Mouse (Mus musculus): ENCODE measurements around the gene Ccp110.

Gene Ccp110

GRCm38 (mm10) chr7:118712228-118713173 lies at the start of gene Ccp110:
Gene Ccp110 (plus strand): TSS chr7:118712552.
- DNase-seq (ENCODE audit: extremely low read depth, low read depth), result peak; percentile 96

DNA sequence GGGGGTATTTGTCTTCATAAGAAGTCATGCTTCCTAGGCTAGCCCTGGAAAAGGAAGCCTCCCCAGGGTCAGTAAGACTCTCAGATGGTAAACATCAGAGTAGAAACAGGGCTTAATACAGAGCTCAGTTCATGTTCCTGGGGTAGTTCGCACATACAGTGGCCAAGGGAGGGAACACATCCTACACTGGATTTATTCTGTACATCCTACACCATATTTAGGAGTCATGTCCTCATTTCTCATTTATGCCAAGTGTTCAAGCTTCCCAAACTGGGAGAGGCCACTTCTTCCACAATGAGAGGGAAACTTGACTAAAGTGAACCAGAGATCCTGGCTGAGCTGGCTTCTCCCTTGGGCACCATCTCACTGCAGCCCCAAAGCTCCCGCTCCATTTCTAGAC lies 44.6 kb upstream of the Ccp110 start:
- DNase-seq (ENCODE audit: extremely low read depth, low read depth), result no peak

GRCm38 (mm10) chr7:118670142-118670541 lies 42.2 kb upstream of the Ccp110 start:
- DNase-seq (ENCODE audit: extremely low read depth, low read depth), result no peak

DNA sequence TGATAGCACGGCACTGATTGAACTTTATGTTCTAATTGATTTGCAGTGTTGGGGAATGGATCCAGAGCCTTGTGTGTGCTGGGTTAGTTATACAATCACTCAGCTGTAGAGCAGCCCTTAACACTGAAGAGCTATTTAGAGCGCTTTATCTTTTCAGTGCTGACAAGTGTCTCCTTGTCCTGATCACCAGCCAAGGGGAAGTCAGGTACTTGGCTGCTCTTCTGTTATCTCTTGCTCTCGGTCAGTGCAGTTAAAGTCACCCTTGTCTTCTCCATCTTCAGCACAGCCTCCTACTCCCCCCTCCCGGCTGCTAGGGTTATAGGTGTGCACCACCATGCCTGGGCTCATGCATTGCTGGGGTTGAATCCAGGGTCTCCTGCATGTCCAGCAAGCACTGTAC lies 35.5 kb upstream of the Ccp110 start:
- DNase-seq (ENCODE audit: extremely low read depth, low read depth), result no peak

DNA sequence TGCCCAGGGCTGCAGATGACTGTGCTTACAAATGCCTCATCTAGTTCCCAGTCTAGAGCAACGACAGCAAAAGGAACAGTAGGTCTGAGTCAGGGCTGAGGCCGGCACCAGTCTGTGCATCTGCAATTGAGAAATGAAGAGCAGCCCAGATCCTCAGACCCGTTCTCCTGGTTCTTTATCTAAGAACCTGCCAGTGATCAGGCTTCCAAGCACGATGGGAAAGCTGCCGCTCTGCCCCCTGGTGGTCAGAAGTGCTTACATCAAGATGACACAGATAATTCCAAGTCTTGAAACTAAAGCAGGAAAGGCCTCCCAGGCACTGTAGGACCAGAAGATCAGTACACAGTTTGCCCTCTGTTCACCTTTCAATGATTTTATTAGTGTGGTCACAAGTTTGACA lies 24.2 kb upstream of the Ccp110 start:
- DNase-seq (ENCODE audit: extremely low read depth, low read depth), result peak; percentile 22

DNA sequence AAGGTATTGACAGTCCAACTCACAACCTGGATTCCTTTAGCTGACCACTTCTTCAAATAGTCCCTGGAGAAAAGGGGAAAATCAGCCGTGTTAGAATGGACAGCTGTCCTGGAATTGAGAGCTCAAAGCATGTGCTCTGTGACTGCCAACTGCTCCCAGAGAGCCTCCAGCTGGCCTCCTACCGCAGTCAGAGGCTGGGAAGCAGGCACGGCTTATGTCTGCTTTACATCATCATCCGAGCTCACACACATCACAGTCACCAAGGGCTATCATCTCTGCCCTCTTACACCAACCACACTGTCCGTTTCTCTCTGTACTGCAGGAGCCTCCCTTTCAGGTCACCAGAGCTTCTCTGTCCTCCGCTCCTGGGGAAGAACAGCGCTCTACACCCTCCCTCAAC lies 23.3 kb upstream of the Ccp110 start:
- DNase-seq (ENCODE audit: extremely low read depth, low read depth), result no peak

DNA sequence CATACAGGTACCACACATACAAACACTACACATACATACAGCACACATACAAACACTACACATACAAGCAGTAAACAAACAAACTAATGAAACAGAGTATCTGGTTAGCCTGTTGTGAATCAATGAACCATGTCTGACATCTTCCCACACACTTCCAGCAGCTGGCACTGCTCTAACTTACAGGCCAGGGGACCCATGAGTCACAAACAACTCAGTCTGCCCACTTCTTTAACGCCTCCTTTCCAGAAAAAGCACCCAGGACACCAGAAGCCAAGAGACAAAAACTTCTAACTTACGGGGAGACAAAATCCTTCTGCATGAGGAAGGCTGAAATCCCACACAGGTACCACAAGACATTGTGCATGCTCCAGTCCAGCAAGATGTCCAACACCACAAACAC lies 21.1 kb upstream of the Ccp110 start:
- DNase-seq (ENCODE audit: extremely low read depth, low read depth), result no peak

DNA sequence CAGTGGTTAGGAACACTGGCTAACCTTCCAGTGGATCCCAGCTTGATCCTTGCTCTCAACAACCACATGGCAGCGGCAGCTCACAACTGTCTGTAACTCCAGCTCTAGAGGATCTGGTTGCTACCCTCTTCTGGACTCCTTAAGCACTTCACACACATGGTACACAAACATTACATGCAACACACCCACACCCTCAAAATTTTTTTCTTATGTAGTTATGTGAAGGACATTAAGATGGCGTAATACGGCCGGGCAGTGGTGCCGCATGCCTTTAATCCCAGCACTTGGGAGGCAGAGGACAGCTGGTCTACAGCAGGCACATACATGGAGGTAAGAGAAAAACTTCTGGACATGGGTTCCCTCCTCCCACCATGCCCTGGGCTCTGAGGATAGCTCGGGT lies 16.2 kb upstream of the Ccp110 start:
- no peak for DNase-seq (ENCODE audit: extremely low read depth, low read depth)

DNA sequence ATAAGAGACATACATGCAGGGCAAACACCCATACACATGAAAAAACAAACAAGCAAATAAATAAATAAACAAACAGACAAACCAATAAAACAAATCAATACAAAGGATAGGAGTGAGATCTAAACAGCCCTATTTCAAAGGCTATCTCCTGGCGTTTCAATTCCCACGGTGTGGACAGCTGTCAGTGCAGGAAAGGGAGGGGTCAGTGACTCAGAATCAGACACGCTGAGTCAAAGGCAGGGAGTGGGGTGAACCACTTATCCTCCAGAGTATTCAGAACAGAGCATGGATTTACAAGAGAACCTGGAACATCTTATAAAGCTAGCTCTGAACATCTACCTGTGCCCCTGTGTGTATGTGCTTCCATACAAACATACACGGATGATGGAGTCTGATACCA lies 15.2 kb upstream of the Ccp110 start:
- DNase-seq (ENCODE audit: extremely low read depth, low read depth), result no peak

GRCm38 (mm10) chr7:118698882-118699281 lies 13.5 kb upstream of the Ccp110 start:
- DNase-seq (ENCODE audit: extremely low read depth, low read depth), result no peak

DNA sequence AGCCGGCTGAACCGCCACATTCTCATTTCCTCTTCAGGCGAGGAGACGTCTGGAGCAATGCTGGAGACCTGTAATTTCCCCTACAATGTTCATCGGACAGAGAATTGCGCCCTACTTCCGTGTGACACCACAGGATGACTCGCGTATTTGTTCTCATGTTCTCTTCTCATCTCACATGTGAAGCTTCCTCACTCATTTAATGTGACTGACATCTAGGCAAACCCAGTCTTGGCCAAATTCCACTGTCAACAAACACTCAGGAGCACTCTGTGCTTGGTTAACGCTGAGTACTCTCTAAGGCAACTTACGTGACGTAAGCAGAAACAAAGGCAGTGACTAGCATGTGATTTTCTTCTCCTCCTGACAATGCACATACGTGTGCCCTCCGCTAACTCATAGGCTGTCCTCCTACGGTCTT lies 9.2 kb upstream of the Ccp110 start:
- no peak for DNase-seq (ENCODE audit: extremely low read depth, low read depth)

GRCm38 (mm10) chr7:118704001-118704850 lies 8.1 kb upstream of the Ccp110 start:
- DNase-seq (ENCODE audit: extremely low read depth, low read depth), result peak; percentile 39

GRCm38 (mm10) chr7:118705101-118705961 lies 7.0 kb upstream of the Ccp110 start, which contains the start of gene Gde1:
Gene Gde1 (minus strand): TSS chr7:118705778.
- DNase-seq (ENCODE audit: extremely low read depth, low read depth), result peak; percentile 62

DNA sequence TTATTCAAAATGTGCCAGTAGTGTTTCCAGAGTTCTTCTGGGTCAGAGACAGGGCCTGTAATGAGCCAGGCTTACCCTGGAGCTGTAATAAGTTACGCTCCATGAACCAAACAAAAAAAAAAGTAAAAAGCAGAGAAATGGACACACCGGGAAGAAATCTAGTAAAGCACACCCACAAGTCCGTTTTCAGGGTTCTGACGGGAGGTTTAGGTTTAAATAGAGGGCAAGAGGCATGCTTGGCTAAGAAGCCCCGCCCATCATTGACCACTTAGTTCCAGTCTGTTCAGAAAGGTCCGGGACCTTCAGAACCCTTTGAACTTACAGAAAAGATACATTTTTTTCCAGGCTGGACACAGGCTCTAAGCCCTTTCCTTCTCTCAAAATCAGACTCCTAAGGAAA lies 6.3 kb upstream of the Ccp110 start:
- DNase-seq (ENCODE audit: extremely low read depth, low read depth), result no peak

GRCm38 (mm10) chr7:118706488-118706887 lies 5.9 kb upstream of the Ccp110 start:
- no peak for DNase-seq (ENCODE audit: extremely low read depth, low read depth)

GRCm38 (mm10) chr7:118707216-118707615 lies 5.1 kb upstream of the Ccp110 start:
- DNase-seq (ENCODE audit: extremely low read depth, low read depth), result no peak

GRCm38 (mm10) chr7:118708002-118708401 lies 4.3 kb upstream of the Ccp110 start:
- DNase-seq (ENCODE audit: extremely low read depth, low read depth), result peak; percentile 38

- no peak for DNase-seq (ENCODE audit: extremely low read depth, low read depth)
These were observed 1.6 kb upstream of the Ccp110 start for GRCm38 (mm10) chr7:118710776-118711175.

DNA sequence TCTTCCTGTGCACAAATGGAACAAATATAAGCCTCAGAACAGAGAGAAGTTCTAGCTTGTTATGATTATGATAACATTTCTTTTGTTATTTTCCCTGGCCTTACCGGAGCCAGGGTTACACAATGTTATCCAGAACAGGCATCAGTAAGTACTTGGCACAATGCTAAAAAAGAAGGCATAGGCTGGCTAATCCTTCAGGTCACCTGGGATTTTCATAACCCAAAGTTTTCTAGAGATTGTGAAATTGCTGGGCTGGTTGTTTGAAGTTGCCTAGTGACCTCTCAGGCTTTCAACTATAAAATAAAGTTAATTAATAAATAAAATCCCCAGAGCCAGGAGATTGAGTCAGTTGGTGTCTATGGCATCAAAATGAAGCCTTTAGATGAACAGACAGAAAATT lies 2.5 kb downstream of the Ccp110 start:
- no peak for DNase-seq (ENCODE audit: extremely low read depth, low read depth)

GRCm38 (mm10) chr7:118718066-118718465 lies 5.7 kb downstream of the Ccp110 start:
- DNase-seq (ENCODE audit: extremely low read depth, low read depth), result no peak

DNA sequence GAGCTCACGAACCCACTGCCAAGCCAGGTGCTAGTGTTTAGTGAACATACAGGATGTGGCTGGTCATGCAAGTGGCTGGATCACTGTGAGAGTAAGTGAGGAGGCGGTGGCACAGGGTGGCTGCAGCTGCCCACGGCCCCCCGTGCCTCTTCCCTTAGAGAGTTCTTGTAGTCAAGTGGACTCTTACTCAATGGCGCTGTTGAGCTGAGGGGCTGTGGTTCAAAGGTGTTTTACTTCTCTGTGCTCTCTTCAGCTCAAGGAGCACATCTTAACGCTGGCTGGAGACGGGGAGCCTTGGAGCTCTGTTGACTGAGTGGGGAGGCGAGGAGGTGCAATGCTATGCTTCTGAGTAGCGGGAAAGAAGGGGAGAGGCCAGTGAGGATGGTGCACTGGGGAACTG lies 11.6 kb downstream of the Ccp110 start:
- DNase-seq (ENCODE audit: extremely low read depth, low read depth), result no peak

Data from MEL-GATA-1-ER (cell line).